Mouse (Mus musculus): ENCODE measurements at regions not wholly inside any gene's neighbourhood (a gene's known extent, or its start where the extent isn't known, plus 50 kb on each side); places are given as distances from the start of the nearest gene placed in this dataset.
"Not testable (repeated sequence)": the region's sequence is repeated elsewhere in the genome, so short reads cannot be mapped to it uniquely, and the experiment has no call there.

- Histone ChIP-seq H3K9ac (no peak overlapping the region), H3K4me1 (no peaks in the 10 kb centered on the region), H3K9me3 (no peaks in the 10 kb centered on the region), H3K27me3 (replicated peaks) (no peaks in the 10 kb centered on the region), H3K4me3 (no peak overlapping the region), H3K27ac (replicated peaks) (no peak overlapping the region), H3K4me2 (no peak overlapping the region), H3K36me3 (no peaks in the 10 kb centered on the region)
- WGBS: 44% methylated on average over 3 of the region's 3 CpGs
- ATAC-seq (ENCODE audit: extremely low read depth, insufficient number of reproducible peaks, low FRiP score, low TSS enrichment): no peak
Measured at GRCm38 (mm10) chr10:19297669-19298068, 58.7 kb upstream of the Olig3 start.

DNA sequence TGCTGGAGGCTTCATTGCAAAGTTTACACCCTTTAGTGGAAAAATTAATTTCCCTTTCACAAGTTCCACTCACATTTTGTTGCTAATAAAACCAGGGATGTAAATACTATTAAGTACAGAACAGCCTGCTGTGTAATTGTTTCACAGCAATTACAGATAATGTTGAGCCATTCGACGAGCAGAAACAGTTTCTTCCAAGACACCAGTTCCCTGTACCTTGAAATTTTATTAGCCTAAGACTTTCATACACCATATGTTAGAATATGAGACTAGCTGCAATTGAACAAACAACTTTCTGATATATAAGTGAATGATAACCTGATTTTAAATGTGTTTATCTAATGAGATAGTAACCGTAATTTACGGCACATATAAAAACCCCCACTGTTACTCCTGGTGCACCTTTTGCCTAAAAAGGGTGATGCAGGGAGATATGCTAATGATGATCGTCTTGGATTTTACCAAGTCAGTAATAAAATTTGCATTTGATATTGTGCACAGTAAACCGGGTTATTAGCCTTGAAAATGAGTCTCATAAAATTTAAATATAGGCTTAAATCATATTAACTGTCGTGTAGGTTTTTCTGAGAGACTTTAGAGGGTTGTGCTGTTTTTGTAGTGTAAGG is 60.8 kb upstream of the Olig3 start:
- Histone ChIP-seq H3K9me3 (no peaks in the 10 kb centered on the region), H3K36me3 (no peaks in the 10 kb centered on the region), H3K4me3 (no peak overlapping the region), H3K4me2 (no peak overlapping the region), H3K9ac (no peak overlapping the region), H3K4me1 (no peaks in the 10 kb centered on the region), H3K27me3 (replicated peaks) (no peaks in the 10 kb centered on the region), H3K27ac (replicated peaks) (no peak overlapping the region)
- WGBS: 76% methylated on average over 7 of the region's 7 CpGs
- no peak for ATAC-seq (ENCODE audit: extremely low read depth, insufficient number of reproducible peaks, low FRiP score, low TSS enrichment)

GRCm38 (mm10) chr10:19291474-19291873 is 64.9 kb upstream of the Olig3 start:
- Histone ChIP-seq H3K4me2 (no peak overlapping the region), H3K4me3 (no peak overlapping the region), H3K9ac (no peak overlapping the region), H3K27me3 (replicated peaks) (no peaks in the 10 kb centered on the region), H3K36me3 (no peaks in the 10 kb centered on the region), H3K9me3 (no peaks in the 10 kb centered on the region), H3K27ac (replicated peaks) (no peak overlapping the region), H3K4me1 (no peaks in the 10 kb centered on the region)
- ATAC-seq (ENCODE audit: extremely low read depth, insufficient number of reproducible peaks, low FRiP score, low TSS enrichment): no peak
- WGBS: 68% methylated on average over 5 of the region's 5 CpGs

DNA sequence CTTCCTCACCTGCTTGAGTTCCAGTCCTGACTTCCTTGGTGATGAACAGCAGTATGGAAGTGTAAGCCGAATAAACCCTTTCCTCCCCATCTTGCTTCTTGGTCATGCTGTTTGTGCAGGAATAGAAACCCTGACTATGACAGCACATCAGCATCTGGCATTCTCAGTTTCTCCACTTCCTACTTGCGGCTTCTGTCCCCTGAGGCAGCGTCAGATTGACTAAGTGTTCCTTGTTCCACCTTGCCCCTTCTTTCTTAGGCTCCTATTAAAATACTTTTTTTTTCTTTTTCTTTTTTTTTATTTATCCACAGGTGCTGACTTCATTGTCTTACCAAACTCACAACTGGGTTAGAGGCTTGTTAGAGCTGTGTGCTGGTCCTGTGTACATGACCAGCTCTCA is 65.3 kb upstream of the Olig3 start:
- not testable (repeated sequence) for H3K4me2 ChIP-seq; H3K9ac ChIP-seq; ATAC-seq (ENCODE audit: extremely low read depth, insufficient number of reproducible peaks, low FRiP score, low TSS enrichment); H3K4me3 ChIP-seq; H3K4me1 ChIP-seq; H3K36me3 ChIP-seq; H3K27me3 ChIP-seq (replicated peaks); H3K27ac ChIP-seq (replicated peaks); H3K9me3 ChIP-seq
- 81% methylated on average over 3 of the region's 3 CpGs for WGBS

GRCm38 (mm10) chr10:19282166-19282565 is 74.2 kb upstream of the Olig3 start:
- Histone ChIP-seq H3K4me1 (no peaks in the 10 kb centered on the region), H3K9me3 (no peaks in the 10 kb centered on the region), H3K4me3 (no peak overlapping the region), H3K27me3 (replicated peaks) (no peaks in the 10 kb centered on the region), H3K27ac (replicated peaks) (no peak overlapping the region), H3K4me2 (no peak overlapping the region), H3K36me3 (no peaks in the 10 kb centered on the region), H3K9ac (no peak overlapping the region)
- 82% methylated on average over 3 of the region's 3 CpGs for WGBS
- no peak for ATAC-seq (ENCODE audit: extremely low read depth, insufficient number of reproducible peaks, low FRiP score, low TSS enrichment)

DNA sequence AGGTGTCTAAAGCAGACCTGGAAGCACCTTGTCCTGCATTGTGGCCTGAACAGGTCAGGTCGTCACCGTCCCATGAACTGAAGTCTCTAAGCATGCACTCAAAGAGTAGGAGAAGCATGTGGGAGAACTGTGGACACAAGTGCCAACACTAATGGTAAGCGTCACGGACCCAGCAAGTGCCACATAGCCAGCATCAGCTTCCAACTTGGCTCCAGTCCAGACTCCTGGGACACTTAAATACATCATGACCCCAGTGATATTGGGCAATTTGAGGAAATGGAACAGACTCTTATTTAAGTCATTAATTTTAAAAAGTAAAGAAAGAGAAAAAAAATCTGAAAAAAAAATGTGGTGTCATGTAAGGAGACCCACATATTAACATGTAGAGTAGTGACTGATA is 75.3 kb upstream of the Olig3 start:
- no peaks in the 10 kb centered on the region for H3K9me3 ChIP-seq
- WGBS: 68% methylated on average over 4 of the region's 4 CpGs
- H3K4me1 ChIP-seq: no peaks in the 10 kb centered on the region
- no peak overlapping the region for H3K4me3 ChIP-seq
- no peak overlapping the region for H3K9ac ChIP-seq
- no peak overlapping the region for H3K4me2 ChIP-seq
- no peaks in the 10 kb centered on the region for H3K36me3 ChIP-seq
- no peak for ATAC-seq (ENCODE audit: extremely low read depth, insufficient number of reproducible peaks, low FRiP score, low TSS enrichment)
- H3K27ac ChIP-seq (replicated peaks): no peak overlapping the region
- H3K27me3 ChIP-seq (replicated peaks): no peaks in the 10 kb centered on the region

- Histone ChIP-seq H3K27ac (replicated peaks) (no peak overlapping the region), H3K9ac (no peak overlapping the region), H3K4me1 (no peaks in the 10 kb centered on the region), H3K4me2 (no peak overlapping the region), H3K27me3 (replicated peaks) (no peaks in the 10 kb centered on the region), H3K36me3 (no peaks in the 10 kb centered on the region), H3K9me3 (no peaks in the 10 kb centered on the region), H3K4me3 (no peak overlapping the region)
- no peak for ATAC-seq (ENCODE audit: extremely low read depth, insufficient number of reproducible peaks, low FRiP score, low TSS enrichment)
- WGBS: 74% methylated on average over 5 of the region's 5 CpGs
Measured at GRCm38 (mm10) chr10:19278189-19278842, 78.0 kb upstream of the Olig3 start.

- Histone ChIP-seq H3K9ac (no peak overlapping the region), H3K27ac (replicated peaks) (no peak overlapping the region), H3K36me3 (no peaks in the 10 kb centered on the region), H3K4me1 (no peaks in the 10 kb centered on the region), H3K27me3 (replicated peaks) (no peaks in the 10 kb centered on the region), H3K4me3 (no peak overlapping the region), H3K4me2 (no peak overlapping the region), H3K9me3 (no peaks in the 10 kb centered on the region)
- 78% methylated on average over 9 of the region's 9 CpGs for WGBS
- ATAC-seq (ENCODE audit: extremely low read depth, insufficient number of reproducible peaks, low FRiP score, low TSS enrichment): no peak
Measured at GRCm38 (mm10) chr10:19277103-19277827, 79.1 kb upstream of the Olig3 start.

- Histone ChIP-seq H3K36me3 (no peaks in the 10 kb centered on the region), H3K9ac (no peak overlapping the region), H3K9me3 (no peaks in the 10 kb centered on the region), H3K27ac (replicated peaks) (no peak overlapping the region), H3K4me2 (no peak overlapping the region), H3K27me3 (replicated peaks) (no peaks in the 10 kb centered on the region), H3K4me3 (no peak overlapping the region), H3K4me1 (no peaks in the 10 kb centered on the region)
- ATAC-seq (ENCODE audit: extremely low read depth, insufficient number of reproducible peaks, low FRiP score, low TSS enrichment): no peak
- 79% methylated on average over 4 of the region's 4 CpGs for WGBS
Measured at GRCm38 (mm10) chr10:19274985-19275384, 81.3 kb upstream of the Olig3 start.

DNA sequence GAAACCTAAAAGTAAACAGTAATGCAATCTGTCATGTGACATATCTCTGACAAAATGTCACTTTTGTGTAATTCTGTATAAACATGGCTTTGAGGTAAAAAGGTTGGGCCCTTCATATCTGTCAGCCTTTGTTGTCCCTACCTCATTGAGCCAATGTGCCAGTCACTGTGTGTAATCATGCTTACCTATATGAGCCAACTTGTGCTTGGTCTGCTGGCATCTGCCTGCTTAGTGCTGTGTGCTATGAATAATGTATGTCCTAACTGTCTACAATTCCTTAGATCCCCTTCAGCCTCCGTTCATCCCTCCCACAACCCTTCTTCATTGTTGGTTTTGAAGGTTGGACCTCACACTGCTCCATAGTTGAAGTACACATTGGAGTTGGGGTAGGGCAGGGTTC is 86.9 kb upstream of the Olig3 start:
- no peak for ATAC-seq (ENCODE audit: extremely low read depth, insufficient number of reproducible peaks, low FRiP score, low TSS enrichment)
- no peak overlapping the region for H3K4me2 ChIP-seq
- H3K27ac ChIP-seq (replicated peaks): no peak overlapping the region
- H3K9me3 ChIP-seq: no peaks in the 10 kb centered on the region
- no peaks in the 10 kb centered on the region for H3K27me3 ChIP-seq (replicated peaks)
- H3K9ac ChIP-seq: no peak overlapping the region
- 77% methylated on average over 1 of the region's 1 CpGs for WGBS
- H3K4me3 ChIP-seq: no peak overlapping the region
- no peaks in the 10 kb centered on the region for H3K36me3 ChIP-seq
- peaks cover 5% of the 10 kb centered on the region; the same call in 1 of the 2 replicates for H3K4me1 ChIP-seq

- Histone ChIP-seq H3K4me2 (no peak overlapping the region), H3K27ac (replicated peaks) (no peak overlapping the region), H3K4me3 (no peak overlapping the region), H3K36me3 (no peaks in the 10 kb centered on the region), H3K27me3 (replicated peaks) (no peaks in the 10 kb centered on the region), H3K9me3 (no peaks in the 10 kb centered on the region), H3K9ac (no peak overlapping the region), H3K4me1 (peaks cover 5% of the 10 kb centered on the region; the same call in 1 of the 2 replicates)
- WGBS: 59% methylated on average over 4 of the region's 4 CpGs
- ATAC-seq (ENCODE audit: extremely low read depth, insufficient number of reproducible peaks, low FRiP score, low TSS enrichment): no peak
Measured at GRCm38 (mm10) chr10:19268051-19268450, 88.3 kb upstream of the Olig3 start.
